Mouse (Mus musculus) brain, adult 2 months (tissue): ENCODE measurements at regions not wholly inside any gene's neighbourhood (a gene's known extent, or its start where the extent isn't known, plus 50 kb on each side); places are given as distances from the start of the nearest gene placed in this dataset.

Experiments
- DNase-seq: peaks from one replicate; pipeline ENCODE4 v3.0.0; 2011; ENCODE audit warnings: low read depth, low spot score

GRCm38 (mm10) chr12:14930702-14931101 is 778.8 kb upstream of the Fam84a start:
- DNase-seq, result peak; percentile 9

GRCm38 (mm10) chr12:14927580-14927979 is 775.7 kb upstream of the Fam84a start:
- DNase-seq, result peak; percentile 2

GRCm38 (mm10) chr12:14923768-14924167 is 771.9 kb upstream of the Fam84a start:
- DNase-seq, result no peak

GRCm38 (mm10) chr12:14911931-14912330 is 760.1 kb upstream of the Fam84a start:
- DNase-seq, result peak; percentile 9

- no peak for DNase-seq
Measured at GRCm38 (mm10) chr12:14883136-14883535, 731.3 kb upstream of the Fam84a start.

- DNase-seq, result no peak
Measured at GRCm38 (mm10) chr12:14880458-14880857, 728.6 kb upstream of the Fam84a start.

- no peak for DNase-seq
Measured at GRCm38 (mm10) chr12:14875290-14875689, 723.4 kb upstream of the Fam84a start.

GRCm38 (mm10) chr12:14871336-14871910 is 719.6 kb upstream of the Fam84a start:
- peak; percentile 56 for DNase-seq

GRCm38 (mm10) chr12:14859809-14860570 is 708.1 kb upstream of the Fam84a start:
- no peak for DNase-seq

GRCm38 (mm10) chr12:14859057-14859456 is 707.2 kb upstream of the Fam84a start:
- no peak for DNase-seq

GRCm38 (mm10) chr12:14835510-14835909 is 683.7 kb upstream of the Fam84a start:
- DNase-seq, result no peak
